Mouse (Mus musculus) lung, postnatal 0 days (tissue): ENCODE measurements around the gene Flt1.

ENCODE experiments used
- CTCF ChIP-seq: IDR thresholded peaks from 2 replicates; pipeline ENCODE4 v1.5.1; 2016; ENCODE audit warnings: antibody characterized with exemption, mild to moderate bottlenecking
- EP300 ChIP-seq: IDR thresholded peaks from 2 replicates; pipeline ENCODE4 v1.6.1; 2016; ENCODE audit warnings: antibody characterized with exemption, mild to moderate bottlenecking, control low read depth

DNA sequence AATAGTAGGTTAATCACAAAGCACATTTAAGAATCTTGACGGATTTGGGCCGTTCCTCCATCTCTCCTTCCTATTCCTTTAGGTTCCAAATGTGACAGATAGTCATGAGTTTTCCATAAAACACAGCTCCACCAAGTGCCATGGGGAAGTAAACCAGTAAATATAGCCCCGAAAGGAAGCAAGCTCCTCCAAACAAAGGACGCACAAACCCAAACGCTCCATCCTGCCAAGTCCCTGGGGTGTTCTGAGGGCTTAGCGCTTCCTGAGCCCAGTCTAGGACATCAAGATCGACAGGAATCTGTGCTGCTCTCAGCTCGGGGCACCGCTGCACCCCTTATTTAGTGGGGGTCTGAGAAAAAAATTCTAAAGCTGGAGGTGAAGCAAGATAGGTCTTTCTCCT is 141.2 kb downstream of the Flt1 start:
- TF ChIP-seq EP300 (no peak), CTCF (peak; percentile 2; the same call in 1 of the 2 replicates)
